Mouse (Mus musculus) left cerebral cortex, adult 2 months (tissue): Measurements from ENCODE around the gene Snx4. TPM values are rescaled to one million over a fixed set of nuclear protein-coding genes. Genes with fewer than 3 reads are reported as not detected.

Experiments
- DNase-seq, 2 experiments: peaks; one replicate each; pipeline ENCODE4 v3.0.0; 2021 to 2022; ENCODE audit warnings: low spot score in 2 of 2, mixed read lengths in 1 of 2; ENCODE audit errors: extremely low spot score in 1 of 2
- H3K27ac ChIP-seq: fragments of 200-600 bp; 2 replicates; pipeline ENCODE4 v1.8.1; 2022
- H3K4me3 ChIP-seq: fragments of 200-600 bp; 2 replicates; pipeline ENCODE4 v1.8.1; 2022
- CTCF ChIP-seq: fragments of 200-600 bp; IDR thresholded peaks from 2 replicates; pipeline ENCODE4 v1.8.1; 2022; ENCODE audit warnings: antibody characterized with exemption, mild to moderate bottlenecking, moderate library complexity
- intact Hi-C: fragments of 180-260 bp; cut with DNase I; formaldehyde crosslinking; loops from one replicate; pipeline ENCODE4 v1.15.1; 2025
- total RNA-seq, 2 experiments: library from RNA; stranded (reverse); gene quantifications; 2 replicates each; pipeline ENCODE4 v1.2.3; 2021

Snx4 gene
- total RNA-seq, 2 experiments from 2014 or later: 32.0 to 33.2 TPM

- Histone ChIP-seq H3K4me3 (no peak overlapping the region), H3K27ac (no peak overlapping the region)
- DNase-seq: no peak
- TF ChIP-seq CTCF: no peak
- intact Hi-C loops: no loop called here
These were observed 75.3 kb downstream of the Snx4 start for GRCm38 (mm10) chr16:33326589-33326988.

DNA sequence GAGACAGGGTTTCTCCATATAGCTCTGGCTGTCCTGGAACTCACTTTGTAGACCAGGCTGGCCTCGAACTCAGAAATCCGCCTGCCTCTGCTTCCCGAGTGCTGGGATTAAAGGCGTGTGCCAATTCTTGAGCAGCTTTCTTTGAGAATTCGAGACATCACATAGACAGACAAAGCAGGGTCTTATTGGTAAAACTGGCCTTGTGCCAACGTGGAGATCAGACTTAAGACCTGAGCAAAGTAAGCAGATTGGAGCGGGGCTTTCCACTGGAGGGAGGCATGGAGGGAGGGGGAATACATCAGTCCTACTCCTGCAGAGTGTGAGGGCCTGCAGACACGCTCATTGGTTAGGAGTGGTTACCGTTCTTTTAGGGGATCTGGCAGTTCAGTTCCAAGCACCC lies 75.9 kb downstream of the Snx4 start:
- intact Hi-C loops: no loop called here
- TF ChIP-seq CTCF: no peak
- H3K4me3 ChIP-seq: no peak overlapping the region
- no peak for DNase-seq
- H3K27ac ChIP-seq: no peak overlapping the region

- intact Hi-C loops: no loop called here
- H3K4me3 ChIP-seq: no peak overlapping the region
- no peak overlapping the region for H3K27ac ChIP-seq
- no peak for TF ChIP-seq CTCF
- DNase-seq: no peak
These were observed 81.8 kb downstream of the Snx4 start for GRCm38 (mm10) chr16:33333015-33333414.

GRCm38 (mm10) chr16:33337177-33337576 lies 85.9 kb downstream of the Snx4 start:
- intact Hi-C loops: no loop called here
- peak; percentile 52 to 72 for DNase-seq
- peak; percentile 71 for TF ChIP-seq CTCF
- Histone ChIP-seq H3K4me3 (peak overlapping the region; percentile 30), H3K27ac (no peak overlapping the region)

- Histone ChIP-seq H3K27ac (no peak overlapping the region), H3K4me3 (peak overlapping the region; percentile 30)
- intact Hi-C loops: no loop called here
- no peak for TF ChIP-seq CTCF
- no peak for DNase-seq
These were observed 86.4 kb downstream of the Snx4 start for GRCm38 (mm10) chr16:33337681-33338080.

DNA sequence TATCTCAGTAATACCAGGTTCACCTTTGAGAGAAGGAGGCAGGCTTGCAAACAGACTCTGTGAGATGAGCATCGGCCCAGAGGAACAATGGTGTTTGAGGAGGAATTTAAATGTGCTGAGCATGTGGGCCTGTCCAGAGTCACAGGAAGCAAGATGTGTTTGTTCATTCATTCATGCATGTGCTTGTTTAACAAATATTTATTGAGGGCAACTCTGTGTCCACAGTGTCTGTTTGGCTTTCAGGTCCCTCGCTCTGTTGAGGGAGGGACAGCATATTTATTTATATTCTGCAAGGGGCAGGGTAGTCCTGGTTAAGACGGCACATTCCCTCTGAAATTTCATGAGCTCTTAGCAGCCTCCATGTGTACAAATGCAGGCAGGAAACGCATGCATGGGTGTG lies 87.2 kb downstream of the Snx4 start:
- Histone ChIP-seq H3K4me3 (no peak overlapping the region), H3K27ac (no peak overlapping the region)
- DNase-seq: no peak
- TF ChIP-seq CTCF: no peak
- intact Hi-C loops: no loop called here

GRCm38 (mm10) chr16:33339476-33339875 lies 88.2 kb downstream of the Snx4 start:
- TF ChIP-seq CTCF: no peak
- DNase-seq: no peak
- Histone ChIP-seq H3K4me3 (no peak overlapping the region), H3K27ac (no peak overlapping the region)
- intact Hi-C loops: no loop called here

- DNase-seq: no peak
- H3K4me3 ChIP-seq: no peak overlapping the region
- intact Hi-C loops: loop anchor here (5.0 kb wide), 1 partner anchor 40 kb away; the partner anchor contains the start of gene Zfp148
- TF ChIP-seq CTCF: no peak
- no peak overlapping the region for H3K27ac ChIP-seq
These were observed 91.1 kb downstream of the Snx4 start for GRCm38 (mm10) chr16:33342356-33342755.

GRCm38 (mm10) chr16:33343106-33343505 lies 91.9 kb downstream of the Snx4 start:
- no peak overlapping the region for H3K4me3 ChIP-seq
- peak overlapping the region; percentile 91 for H3K27ac ChIP-seq
- no peak for TF ChIP-seq CTCF
- intact Hi-C loops: loop anchor here (5.0 kb wide), 1 partner anchor 39 kb away; the partner anchor contains the start of gene Zfp148
- DNase-seq: no peak

DNA sequence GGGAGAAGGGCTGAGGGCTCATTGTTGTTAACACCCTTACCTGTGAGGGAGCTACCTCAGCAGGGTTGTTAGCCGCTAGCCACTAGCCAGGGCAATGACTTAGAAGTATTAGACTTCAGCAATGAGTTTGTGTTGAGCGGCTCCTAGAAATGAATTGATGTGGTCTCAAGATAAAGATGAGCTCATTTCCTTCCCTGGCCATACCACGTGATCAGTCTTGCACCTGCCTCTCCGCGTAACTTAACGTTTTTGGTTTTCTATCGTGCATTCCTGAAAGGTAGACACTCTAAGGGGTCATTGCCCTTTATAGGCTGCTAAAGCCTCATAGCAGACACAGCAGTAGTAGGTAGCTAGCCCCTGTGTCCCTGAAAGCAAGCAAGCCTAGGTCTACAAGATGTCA lies 92.4 kb downstream of the Snx4 start:
- intact Hi-C loops: loop anchor here (5.0 kb wide), 1 partner anchor 39 kb away; the partner anchor contains the start of gene Zfp148
- H3K27ac ChIP-seq: peak overlapping the region; percentile 91

GRCm38 (mm10) chr16:33344379-33344778 lies 93.1 kb downstream of the Snx4 start:
- intact Hi-C loops: loop anchor here (5.0 kb wide), 1 partner anchor 38 kb away; the partner anchor contains the start of gene Zfp148
- peak; percentile 54 to 72 for DNase-seq
- Histone ChIP-seq H3K4me3 (no peak overlapping the region), H3K27ac (peak overlapping the region; percentile 91)
- TF ChIP-seq CTCF: no peak

More for the DNA sequence above, 92.4 kb downstream of the Snx4 start:
- DNase-seq: no peak
- no peak overlapping the region for H3K4me3 ChIP-seq
- TF ChIP-seq CTCF: no peak

GRCm38 (mm10) chr16:33344875-33345274 lies 93.6 kb downstream of the Snx4 start:
- H3K4me3 ChIP-seq: no peak overlapping the region
- peak overlapping the region; percentile 91 for H3K27ac ChIP-seq
- intact Hi-C loops: loop anchor here (5.0 kb wide), 1 partner anchor 37 kb away; the partner anchor contains the start of gene Zfp148
- no peak for TF ChIP-seq CTCF
- DNase-seq: peak in 1 of 2 experiments; percentile 33

DNA sequence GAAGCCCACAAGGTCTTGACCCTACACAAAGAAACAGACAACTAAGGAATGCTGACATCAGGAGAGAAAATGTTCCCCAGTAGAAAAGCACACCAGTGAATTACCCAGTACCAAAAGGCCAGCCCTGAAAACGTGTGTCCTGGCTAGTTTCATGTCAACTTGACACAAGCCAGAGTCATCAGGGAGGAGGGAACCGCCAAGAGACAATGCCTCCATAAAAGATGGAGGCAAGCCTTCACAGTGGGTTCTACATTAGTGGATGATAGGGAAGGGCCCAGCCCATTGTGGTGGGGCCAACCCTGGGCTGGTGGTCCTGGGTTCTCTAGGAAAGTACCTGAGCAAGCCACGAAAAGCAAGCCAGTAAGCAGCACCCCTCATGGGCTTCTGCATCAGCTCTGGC lies 95.1 kb downstream of the Snx4 start:
- H3K27ac ChIP-seq: no peak overlapping the region; the same call in 1 of the 2 replicates
- H3K4me3 ChIP-seq: no peak overlapping the region
- TF ChIP-seq CTCF: no peak
- no peak for DNase-seq
- intact Hi-C loops: no loop called here
